Mouse (Mus musculus): ENCODE measurements around the gene Daglb.

DNA sequence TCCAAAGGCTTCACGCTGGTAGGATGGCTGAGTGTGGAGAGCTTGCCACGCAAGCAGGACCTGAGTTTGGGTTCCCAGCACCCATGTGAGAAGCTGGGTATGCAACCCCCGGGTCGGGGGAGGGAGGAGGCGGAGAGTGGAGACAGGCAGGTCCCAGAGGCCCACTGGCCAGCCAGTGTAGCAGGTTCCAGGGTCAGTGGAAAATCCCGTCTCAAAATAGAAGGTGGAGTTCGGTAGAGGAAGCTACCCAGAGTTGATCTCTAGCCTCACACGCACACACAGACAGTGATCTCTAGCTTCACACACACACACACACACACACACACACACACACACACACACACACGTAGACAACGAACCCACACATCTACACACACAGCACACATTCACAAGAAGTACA, 28.8 kb downstream of the Daglb start:
- no peak for TF ChIP-seq CHD2 (IDR thresholded peaks at IDR 0.05; ENCODE audit: low read depth, low read length)
- TF ChIP-seq HCFC1 (IDR thresholded peaks at IDR 0.05; ENCODE audit: borderline replicate concordance, insufficient read depth, low read length), result no peak
- no peak for TF ChIP-seq ZC3H11A (IDR thresholded peaks at IDR 0.05; ENCODE audit: borderline replicate concordance, low read depth, low read length)
- no peak for TF ChIP-seq ZNF384 (IDR thresholded peaks at IDR 0.05; ENCODE audit: low read depth, low read length)
- no peak for TF ChIP-seq MAFK (IDR thresholded peaks at IDR 0.05; ENCODE audit: insufficient read depth, low read depth, low read length)

Data from ES-E14 (cell line).